Mouse (Mus musculus) right cerebral cortex, postnatal 10 days (tissue): Measurements from ENCODE around the gene Sync.
A peak's percentile ranks its signal among the peaks of the same experiment; 100 is the strongest.

ENCODE experiments used
- DNase-seq, 2 experiments: peaks; one replicate each; pipeline ENCODE4 v3.0.0; 2021; ENCODE audit warnings: low spot score in 2 of 2

Sync gene

GRCm38 (mm10) chr4:129304306-129304705 is 16.9 kb downstream of the Sync start:
- no peak for DNase-seq

DNA sequence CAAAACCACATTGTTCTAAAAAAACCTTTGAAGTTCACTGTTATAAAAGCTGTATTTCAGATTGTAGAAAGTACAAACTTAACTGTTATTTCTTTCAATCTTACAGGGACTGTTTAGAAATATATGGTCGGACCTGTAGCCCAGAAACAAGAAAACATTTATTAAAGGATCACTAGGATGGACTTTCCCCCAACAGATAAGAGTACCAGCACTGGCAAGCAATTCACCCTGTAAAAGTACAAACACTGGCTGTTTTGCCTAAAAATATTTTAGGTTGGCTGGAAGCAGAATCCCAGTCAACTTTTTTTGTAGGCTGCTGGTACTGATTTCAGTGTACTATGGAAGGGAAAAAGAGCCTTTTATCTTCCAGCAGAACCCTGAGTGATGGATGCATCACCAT is 20.5 kb downstream of the Sync start:
- no peak for DNase-seq

DNA sequence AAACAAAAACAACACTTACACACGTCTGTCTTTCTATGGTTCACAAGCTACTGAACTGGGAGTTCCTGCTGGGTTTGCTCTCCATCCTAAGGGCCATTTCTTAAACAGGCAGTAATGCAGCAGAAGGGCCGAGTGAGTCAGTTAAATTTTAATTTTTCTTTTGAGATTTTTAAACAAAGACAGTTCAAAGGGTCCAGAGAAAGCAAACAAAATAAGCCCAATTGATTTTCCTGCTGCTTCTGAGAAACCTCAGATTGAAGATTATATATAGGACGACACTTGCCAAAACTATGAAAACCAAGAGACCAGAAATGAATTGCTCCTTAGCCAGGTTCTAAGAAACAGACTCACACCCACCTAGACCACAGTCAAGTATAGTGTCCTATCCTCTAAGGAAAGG is 26.5 kb downstream of the Sync start:
- DNase-seq = no peak

GRCm38 (mm10) chr4:129320876-129321275 is 33.5 kb downstream of the Sync start:
- DNase-seq = no peak

- no peak for DNase-seq
These were observed 34.6 kb downstream of the Sync start for GRCm38 (mm10) chr4:129322042-129322441.

GRCm38 (mm10) chr4:129323491-129323890 is 36.1 kb downstream of the Sync start:
- no peak for DNase-seq

- no peak for DNase-seq
These were observed 37.3 kb downstream of the Sync start for GRCm38 (mm10) chr4:129324756-129325155.

DNA sequence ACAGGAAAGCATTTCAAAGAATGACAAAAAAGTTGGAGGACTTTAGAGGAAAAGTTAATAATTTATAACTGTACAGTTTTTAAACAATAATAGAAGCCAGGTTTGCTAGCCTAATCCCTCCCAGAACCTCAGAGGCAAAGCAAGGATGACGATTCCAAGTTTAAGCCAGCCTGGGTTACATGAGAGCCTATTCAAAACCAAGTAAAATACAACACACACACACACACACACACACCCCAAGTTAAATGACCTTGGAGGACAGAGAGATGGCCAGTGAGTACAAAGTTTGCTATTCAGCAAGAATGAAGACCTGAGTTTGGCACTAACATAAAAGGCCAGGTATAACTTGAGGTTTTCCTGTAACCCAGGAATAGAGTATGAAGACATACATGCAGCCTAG is 38.8 kb downstream of the Sync start:
- DNase-seq = no peak

DNA sequence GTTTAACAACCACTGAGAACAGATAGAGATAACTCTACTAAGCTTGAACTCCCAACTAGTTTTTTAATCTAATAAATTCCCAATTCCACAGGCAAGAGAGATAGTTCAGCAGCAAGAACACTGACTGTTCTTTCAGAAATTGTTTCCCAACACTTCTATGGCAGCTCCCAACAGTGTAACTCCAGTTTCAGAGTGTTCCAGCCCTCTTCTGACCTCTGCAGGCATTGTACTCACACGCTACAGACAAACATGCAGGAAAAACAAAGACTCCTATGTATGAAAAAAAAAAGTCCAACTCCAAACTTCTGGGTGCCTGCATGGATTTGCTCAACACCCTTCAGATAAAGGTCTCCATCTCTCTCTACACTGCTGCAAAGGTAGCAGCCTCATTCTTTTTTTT is 45.4 kb downstream of the Sync start:
- no peak for DNase-seq

GRCm38 (mm10) chr4:129334677-129335215 is 47.3 kb downstream of the Sync start:
- DNase-seq = peak in 1 of 2 experiments; percentile 63

GRCm38 (mm10) chr4:129335216-129336074 is 48.0 kb downstream of the Sync start, which contains the start of the genes Rbbp4 and Zbtb8os:
TSS of gene Rbbp4 (minus strand) at chr4:129335370.
TSS of gene Zbtb8os (plus strand) at chr4:129335695.
- peak; percentile 98 to 99 for DNase-seq

DNA sequence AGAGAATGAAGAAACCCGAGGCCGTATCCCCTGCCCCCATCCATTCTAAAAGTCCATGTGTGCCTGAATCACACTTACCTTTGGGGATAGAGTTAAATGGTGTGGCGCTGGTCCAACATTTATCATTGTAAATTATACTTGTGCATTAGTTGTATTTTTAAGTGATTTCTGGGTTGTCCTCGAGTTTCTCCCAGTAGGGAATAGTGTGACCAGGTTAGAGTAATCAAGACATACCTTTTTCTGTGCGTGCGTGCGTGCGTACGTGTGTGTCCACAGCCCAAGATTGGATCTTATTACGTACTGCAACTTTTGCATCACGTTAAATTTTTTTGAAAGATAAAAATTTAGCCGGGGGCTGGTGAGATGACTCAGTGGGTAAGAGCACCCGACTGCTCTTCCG is 48.9 kb downstream of the Sync start:
- no peak for DNase-seq

DNA sequence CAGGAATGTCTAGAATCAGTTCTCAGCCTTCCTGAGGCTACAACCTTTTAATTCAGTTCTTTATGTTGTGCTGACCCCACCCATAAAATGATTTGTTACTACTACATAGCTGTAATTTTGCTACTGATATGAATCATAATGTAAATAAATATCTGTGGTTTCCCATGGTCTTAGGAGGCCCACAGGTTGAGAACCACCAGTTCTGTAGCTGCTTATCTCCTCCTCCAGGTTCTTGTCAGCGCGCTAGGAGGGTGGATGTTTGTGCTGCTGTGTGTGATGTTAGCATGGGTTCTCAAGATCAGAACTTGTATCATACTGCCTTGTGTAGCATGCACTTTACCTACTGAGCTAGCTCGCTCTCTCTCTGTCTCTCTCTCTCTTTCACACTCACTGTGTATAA is 52.3 kb downstream of the Sync start:
- DNase-seq = no peak

GRCm38 (mm10) chr4:129341888-129342287 is 54.5 kb downstream of the Sync start:
- no peak for DNase-seq

- no peak for DNase-seq
These were observed 55.3 kb downstream of the Sync start for GRCm38 (mm10) chr4:129342705-129343104.

DNA sequence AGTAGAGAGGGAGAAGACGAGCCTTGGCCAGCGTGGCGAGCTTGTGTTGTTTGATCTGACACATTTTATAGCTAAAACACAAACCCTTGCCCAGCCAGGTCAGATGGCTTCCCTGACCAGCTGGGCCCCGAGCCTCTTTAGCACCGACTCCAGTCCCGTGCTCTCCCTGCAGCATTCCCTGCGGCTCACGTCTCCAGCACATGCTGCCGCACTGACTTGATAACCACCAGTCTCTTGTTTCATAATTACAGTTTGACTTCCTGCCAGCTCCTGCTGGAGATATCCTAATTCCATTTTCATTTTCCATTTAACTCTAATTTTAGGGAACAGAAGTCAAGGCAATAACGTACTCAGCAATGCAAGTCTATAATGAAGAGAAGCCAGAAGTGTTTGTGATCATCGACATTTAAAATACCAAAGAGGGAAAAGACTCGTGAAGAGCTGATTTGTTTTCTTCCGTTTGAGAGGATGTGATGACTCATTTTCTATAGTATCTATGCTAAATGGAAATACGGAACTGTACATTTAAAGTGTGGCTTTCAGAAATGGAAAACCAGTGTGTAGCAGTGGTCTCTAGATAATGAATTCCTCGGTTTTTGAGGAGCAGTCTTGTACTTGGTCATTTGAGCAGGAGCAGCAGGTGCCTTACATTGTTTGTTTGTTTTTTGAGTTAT is 59.2 kb downstream of the Sync start:
- peak; percentile 67 to 71 for DNase-seq

- peak; percentile 69 to 77 for DNase-seq
These were observed 63.2 kb downstream of the Sync start for GRCm38 (mm10) chr4:129350644-129351043.

- DNase-seq = peak; percentile 65 to 74
These were observed 63.7 kb downstream of the Sync start for GRCm38 (mm10) chr4:129351111-129351510.

GRCm38 (mm10) chr4:129353176-129353575 is 65.8 kb downstream of the Sync start:
- DNase-seq = no peak

- no peak for DNase-seq
These were observed 66.8 kb downstream of the Sync start for GRCm38 (mm10) chr4:129354236-129354635.

DNA sequence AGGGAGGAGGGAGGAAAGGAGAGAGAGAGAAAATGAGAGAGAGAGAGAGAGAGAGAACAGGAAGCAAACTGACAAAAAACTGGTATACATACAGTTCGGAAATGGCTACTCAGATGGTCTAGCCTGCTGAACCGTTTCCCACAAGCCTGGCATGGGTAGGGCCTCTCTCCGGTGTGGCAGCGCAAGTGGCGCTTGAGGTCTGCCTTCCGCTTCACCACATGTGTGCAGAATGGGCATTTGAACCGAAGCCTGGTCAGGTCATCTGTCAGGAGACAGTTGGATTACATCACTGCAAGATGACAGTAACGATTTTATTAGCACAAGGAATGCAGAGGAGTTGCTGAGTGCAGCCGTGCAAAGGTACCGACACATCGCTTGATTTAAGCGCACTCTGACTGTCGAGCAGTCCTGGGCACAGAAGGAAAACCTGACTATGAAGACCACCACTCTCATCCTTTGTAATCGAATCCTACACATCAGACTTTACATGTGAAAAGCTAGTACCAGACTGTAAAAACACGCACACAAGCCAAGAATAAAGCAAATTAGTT is 70.3 kb downstream of the Sync start:
- DNase-seq = no peak
